Mouse (Mus musculus) layer of hippocampus, adult 2 months (tissue): Measurements from ENCODE around the gene Zfp148. TPM values are rescaled to one million over a fixed set of nuclear protein-coding genes. Genes with fewer than 3 reads are reported as not detected.

ENCODE experiments used
- DNase-seq, 2 experiments: peaks; one replicate each; pipeline ENCODE4 v3.0.0; 2022; ENCODE audit warnings: low spot score in 2 of 2
- H3K27ac ChIP-seq: fragments of 200-600 bp; 2 replicates; pipeline ENCODE4 v1.8.1; 2022
- H3K4me3 ChIP-seq: fragments of 200-600 bp; 2 replicates; pipeline ENCODE4 v1.8.1; 2022; ENCODE audit warnings: mild to moderate bottlenecking
- CTCF ChIP-seq: fragments of 200-600 bp; conservative IDR thresholded peaks from 2 replicates; pipeline ENCODE4 v1.8.1; 2022; ENCODE audit warnings: antibody characterized with exemption, mild to moderate bottlenecking, moderate library complexity
- long read RNA-seq, 2 experiments: library from polyadenylated mRNA; stranded (forward); transcript quantifications; one replicate each; pipeline ENCODE4 v2.0.0; 2021; ENCODE audit warnings: borderline mapping rate in 2 of 2
- total RNA-seq, 2 experiments: library from RNA; stranded (reverse); gene quantifications; 2 replicates each; pipeline ENCODE4 v1.2.3; 2021

The Zfp148 gene
- 100 to 1,000 TPM; 161 to 166 TPM for total RNA-seq
- long read RNA-seq, experiment 1, full-length matches to known transcripts, result 28 of 48 reads
- long read RNA-seq, experiment 1, partial matches to known transcripts, result 2 of 48 reads
- long read RNA-seq, experiment 1, other reads (novel, unspliced or antisense), result 18 of 48 reads
- long read RNA-seq, experiment 2, full-length matches to known transcripts, result 43 of 64 reads
- long read RNA-seq, experiment 2, partial matches to known transcripts, result 2 of 64 reads
- long read RNA-seq, experiment 2, other reads (novel, unspliced or antisense), result 19 of 64 reads

DNA sequence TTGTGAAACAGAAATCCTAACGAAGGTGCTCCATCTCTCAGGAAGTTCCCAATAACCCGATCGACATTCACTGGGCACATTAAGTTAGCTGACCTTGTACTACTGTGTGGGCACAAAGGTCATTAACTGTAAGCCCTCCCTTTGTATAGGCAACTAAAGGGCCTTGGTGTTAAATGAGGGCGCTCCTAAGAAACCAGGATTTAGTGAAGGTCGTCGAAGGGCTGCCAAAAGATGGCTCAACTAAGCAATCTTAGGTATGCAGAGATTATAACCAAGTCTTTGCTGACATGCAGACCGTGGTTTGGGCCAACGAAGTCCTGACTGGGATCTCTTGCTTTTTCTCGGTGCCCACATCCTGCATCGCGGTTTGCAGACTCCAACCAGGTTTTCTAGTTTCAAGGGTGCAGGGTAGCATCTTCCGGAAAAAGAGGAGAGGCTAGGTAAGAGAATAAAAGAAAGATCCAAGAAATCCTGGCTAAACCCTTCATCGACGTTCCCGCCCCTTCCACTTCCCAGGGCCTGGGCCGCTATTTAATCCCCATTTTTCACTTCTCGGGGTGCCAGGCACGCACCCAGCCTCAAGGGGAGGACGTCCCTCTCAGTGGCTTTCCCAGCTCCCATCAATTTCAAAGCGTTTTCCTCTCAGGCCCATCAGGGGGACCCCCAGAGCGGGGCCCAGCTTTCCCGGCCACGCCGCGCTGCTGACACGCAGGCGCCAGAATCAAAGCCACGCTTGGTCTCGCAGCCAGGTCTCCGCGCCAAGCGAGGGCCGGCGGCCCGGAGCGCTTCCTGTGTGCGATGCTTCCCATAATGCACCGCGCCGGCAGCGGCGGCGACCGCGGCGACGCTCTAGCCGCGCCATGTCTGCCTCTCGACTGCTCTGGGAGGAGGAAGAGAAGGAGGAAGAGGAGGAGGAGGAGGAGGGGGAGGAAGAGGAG lies at the start of gene Zfp148:
Zfp148 (plus strand) TSS at position 893 of the 938 bp plus-strand sequence.
- peak; percentile 70 for TF ChIP-seq CTCF
- DNase-seq, result peak; percentile 90 to 93

DNA sequence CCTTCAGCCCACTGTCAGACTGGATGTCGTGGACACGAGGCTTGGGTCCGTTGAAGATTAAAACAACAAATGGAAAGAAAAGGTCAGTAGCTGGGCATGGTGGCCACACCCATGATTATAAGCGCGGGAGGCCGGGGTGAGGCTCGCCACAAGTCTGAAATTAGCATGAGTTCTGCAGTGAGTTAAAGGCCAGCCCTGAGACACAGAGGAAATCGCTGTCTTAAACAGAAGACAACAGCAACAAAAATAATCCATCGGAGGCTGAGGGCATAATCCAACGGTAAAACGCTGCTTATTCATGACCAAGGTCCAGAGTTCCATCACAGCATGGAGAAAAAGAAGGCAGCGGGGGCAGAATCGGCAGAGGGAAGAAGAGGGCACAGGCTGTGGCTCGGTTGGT lies 47.6 kb upstream of the Zfp148 start:
- Histone ChIP-seq H3K4me3 (no peak overlapping the region), H3K27ac (no peak overlapping the region)
- no peak for DNase-seq
- no peak for TF ChIP-seq CTCF

More for the DNA sequence above, at the start of gene Zfp148:
- peak within 1 kb of the TSS; percentile 91 for H3K4me3 ChIP-seq
- H3K27ac ChIP-seq, result peak within 1 kb of the TSS; percentile 95

DNA sequence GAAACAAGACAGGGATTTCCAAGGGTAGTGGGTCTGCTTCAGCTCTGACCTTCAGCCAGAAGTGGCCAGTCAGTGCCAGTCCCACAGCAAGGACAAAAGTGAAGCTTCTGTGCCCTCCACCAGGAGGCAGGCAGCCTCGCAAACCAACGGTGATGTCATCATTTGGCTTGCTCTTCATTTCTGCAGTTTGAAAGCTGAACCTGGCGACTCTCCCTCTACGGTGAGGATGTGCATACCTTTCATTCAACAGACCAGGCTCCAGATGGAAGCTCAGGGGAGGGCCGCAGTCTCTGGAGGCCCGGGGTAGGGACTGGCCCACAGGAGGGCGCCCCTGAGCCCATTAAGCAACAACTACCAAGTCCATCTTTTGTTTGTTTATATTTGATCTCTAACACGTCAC lies 43.5 kb upstream of the Zfp148 start:
- Histone ChIP-seq H3K4me3 (peak overlapping the region; percentile 20), H3K27ac (no peak overlapping the region)
- TF ChIP-seq CTCF, result peak; percentile 88
- DNase-seq, result peak; percentile 49 to 70

DNA sequence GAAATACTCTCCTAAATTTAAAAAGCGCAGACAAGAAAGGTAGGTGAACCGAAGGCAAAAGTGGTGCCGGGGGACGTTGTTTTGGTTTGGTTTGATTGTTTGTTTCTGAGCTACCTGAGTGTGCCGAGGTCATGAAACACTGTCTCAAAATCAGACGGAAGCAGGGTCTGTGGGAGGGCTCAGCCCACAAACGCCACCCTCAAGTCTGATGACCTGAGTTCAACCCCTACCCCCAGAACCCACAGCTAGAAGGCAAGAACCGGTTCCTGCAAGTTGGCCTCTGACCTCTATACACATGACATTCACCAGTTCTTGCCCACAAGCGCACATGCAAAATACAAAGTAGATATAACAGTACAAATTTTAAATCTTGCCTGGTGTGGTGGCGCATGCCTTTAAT lies 43.0 kb upstream of the Zfp148 start:
- Histone ChIP-seq H3K27ac (no peak overlapping the region), H3K4me3 (peak overlapping the region; percentile 20)
- no peak for DNase-seq
- TF ChIP-seq CTCF, result no peak

DNA sequence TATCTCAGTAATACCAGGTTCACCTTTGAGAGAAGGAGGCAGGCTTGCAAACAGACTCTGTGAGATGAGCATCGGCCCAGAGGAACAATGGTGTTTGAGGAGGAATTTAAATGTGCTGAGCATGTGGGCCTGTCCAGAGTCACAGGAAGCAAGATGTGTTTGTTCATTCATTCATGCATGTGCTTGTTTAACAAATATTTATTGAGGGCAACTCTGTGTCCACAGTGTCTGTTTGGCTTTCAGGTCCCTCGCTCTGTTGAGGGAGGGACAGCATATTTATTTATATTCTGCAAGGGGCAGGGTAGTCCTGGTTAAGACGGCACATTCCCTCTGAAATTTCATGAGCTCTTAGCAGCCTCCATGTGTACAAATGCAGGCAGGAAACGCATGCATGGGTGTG lies 42.1 kb upstream of the Zfp148 start:
- Histone ChIP-seq H3K27ac (no peak overlapping the region), H3K4me3 (no peak overlapping the region)
- no peak for TF ChIP-seq CTCF
- DNase-seq, result no peak

DNA sequence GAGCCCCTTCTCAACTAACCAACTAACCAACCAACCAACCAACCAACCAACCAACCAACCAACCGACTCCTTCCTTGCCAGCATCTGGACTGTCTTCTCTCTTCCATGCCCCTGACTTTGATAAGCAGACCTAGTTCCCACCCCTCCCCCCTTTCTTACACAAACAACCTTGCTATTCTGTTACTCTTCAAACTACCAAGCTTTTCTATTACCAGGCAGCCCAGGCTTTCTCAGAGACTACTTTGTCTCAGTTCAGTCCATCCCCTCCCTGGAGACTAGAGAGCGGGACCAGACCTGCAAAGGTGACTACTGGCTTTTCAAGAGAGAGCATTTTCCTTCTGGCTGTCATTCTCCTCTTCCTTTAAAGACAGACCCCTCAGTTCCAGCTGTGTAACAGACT lies 41.2 kb upstream of the Zfp148 start:
- no peak overlapping the region for H3K4me3 ChIP-seq
- TF ChIP-seq CTCF, result no peak

DNA sequence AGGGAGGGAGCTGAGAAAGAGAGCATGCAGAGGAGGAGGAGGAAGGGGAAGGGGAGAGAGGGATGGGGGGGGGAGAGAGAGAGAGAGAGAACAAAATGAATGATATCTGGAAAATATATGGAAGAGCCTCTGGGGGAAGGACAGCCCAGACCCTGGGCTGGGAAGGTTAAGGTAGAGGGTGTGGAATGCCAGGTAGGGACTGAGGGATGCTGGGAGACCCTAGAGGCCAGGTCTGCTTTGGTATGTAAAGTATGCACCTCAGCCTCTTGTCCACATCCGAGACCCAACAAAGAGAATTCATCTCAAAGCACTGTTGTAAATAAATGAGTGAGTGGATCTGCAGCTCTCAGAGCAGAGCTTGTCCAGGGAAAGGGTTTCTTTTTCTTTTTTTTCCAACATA lies 38.3 kb upstream of the Zfp148 start:
- Histone ChIP-seq H3K27ac (no peak overlapping the region), H3K4me3 (no peak overlapping the region)
- no peak for TF ChIP-seq CTCF
- DNase-seq, result no peak

More for the DNA sequence above, 41.2 kb upstream of the Zfp148 start:
- H3K27ac ChIP-seq, result no peak overlapping the region
- no peak for DNase-seq

DNA sequence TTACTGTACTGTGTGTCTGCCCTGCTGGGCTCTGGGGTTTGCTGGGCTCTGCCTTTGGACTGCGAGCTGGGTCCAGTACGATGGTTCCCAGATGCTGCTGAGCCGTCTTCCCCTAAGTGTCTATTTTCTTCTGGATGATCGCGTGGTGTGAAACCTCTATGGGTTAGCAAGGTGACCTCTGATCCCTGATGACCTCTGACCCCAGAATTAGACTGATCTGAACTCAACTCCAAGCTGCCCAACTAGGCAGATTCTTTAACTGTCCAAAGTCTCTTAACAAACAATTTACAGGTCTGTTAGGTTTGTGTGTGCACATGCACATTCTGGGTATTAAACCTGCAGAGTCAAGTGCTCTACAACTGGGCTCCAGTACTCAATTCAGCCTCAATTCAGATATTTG lies 37.5 kb upstream of the Zfp148 start:
- no peak overlapping the region for H3K4me3 ChIP-seq
- TF ChIP-seq CTCF, result no peak
- H3K27ac ChIP-seq, result no peak overlapping the region
- no peak for DNase-seq

DNA sequence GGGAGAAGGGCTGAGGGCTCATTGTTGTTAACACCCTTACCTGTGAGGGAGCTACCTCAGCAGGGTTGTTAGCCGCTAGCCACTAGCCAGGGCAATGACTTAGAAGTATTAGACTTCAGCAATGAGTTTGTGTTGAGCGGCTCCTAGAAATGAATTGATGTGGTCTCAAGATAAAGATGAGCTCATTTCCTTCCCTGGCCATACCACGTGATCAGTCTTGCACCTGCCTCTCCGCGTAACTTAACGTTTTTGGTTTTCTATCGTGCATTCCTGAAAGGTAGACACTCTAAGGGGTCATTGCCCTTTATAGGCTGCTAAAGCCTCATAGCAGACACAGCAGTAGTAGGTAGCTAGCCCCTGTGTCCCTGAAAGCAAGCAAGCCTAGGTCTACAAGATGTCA lies 37.0 kb upstream of the Zfp148 start:
- H3K4me3 ChIP-seq, result no peak overlapping the region
- TF ChIP-seq CTCF, result no peak
- H3K27ac ChIP-seq, result no peak overlapping the region; the same call in 1 of the 2 replicates
- DNase-seq, result no peak

DNA sequence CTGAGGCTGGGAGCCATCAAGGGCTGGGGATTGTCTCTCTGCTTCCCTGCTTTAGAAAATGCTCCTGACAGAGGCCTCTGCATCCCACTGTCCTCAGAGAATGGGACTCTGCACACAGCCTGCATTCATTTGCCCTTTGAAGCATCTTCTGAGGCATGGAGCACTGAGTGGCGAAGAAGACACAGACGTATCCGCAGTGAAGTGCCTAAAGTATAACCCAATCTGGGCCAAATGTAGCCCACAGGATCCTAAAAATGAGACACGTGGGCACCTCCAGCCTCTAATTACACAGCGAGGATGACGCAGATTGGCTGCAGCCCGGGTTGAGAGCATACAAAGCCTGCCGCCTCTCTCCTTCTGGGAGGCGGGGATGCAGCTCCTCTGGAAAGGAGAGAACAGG lies 36.3 kb upstream of the Zfp148 start:
- DNase-seq, result peak; percentile 50 to 55
- Histone ChIP-seq H3K4me3 (peak overlapping the region; percentile 11; the same call in 1 of the 2 replicates), H3K27ac (peak overlapping the region; percentile 80)
- no peak for TF ChIP-seq CTCF

DNA sequence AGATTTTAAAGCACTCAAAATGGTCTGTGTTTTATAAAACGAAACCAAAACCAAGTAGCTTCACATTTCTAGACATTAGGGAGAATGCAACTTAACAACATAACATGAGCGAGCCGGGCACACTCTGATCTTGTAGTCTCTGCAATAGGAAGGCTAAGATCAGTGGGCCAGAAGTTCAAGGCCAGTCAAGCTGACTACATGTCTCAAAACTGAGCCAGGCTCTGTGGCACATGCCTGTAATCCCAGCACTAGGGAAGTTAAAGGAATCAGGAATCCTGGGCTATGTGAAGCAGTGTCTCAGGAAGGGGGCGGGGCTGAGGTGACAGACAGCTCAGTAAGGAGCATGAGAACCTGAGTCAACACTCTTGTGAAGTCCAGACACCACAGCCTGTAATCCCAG lies 35.8 kb upstream of the Zfp148 start:
- DNase-seq, result no peak
- no peak overlapping the region; the same call in 1 of the 2 replicates for H3K4me3 ChIP-seq
- TF ChIP-seq CTCF, result no peak
- H3K27ac ChIP-seq, result peak overlapping the region; percentile 80

DNA sequence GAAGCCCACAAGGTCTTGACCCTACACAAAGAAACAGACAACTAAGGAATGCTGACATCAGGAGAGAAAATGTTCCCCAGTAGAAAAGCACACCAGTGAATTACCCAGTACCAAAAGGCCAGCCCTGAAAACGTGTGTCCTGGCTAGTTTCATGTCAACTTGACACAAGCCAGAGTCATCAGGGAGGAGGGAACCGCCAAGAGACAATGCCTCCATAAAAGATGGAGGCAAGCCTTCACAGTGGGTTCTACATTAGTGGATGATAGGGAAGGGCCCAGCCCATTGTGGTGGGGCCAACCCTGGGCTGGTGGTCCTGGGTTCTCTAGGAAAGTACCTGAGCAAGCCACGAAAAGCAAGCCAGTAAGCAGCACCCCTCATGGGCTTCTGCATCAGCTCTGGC lies 34.3 kb upstream of the Zfp148 start:
- DNase-seq, result no peak
- H3K4me3 ChIP-seq, result no peak overlapping the region
- H3K27ac ChIP-seq, result no peak overlapping the region
- TF ChIP-seq CTCF, result no peak

DNA sequence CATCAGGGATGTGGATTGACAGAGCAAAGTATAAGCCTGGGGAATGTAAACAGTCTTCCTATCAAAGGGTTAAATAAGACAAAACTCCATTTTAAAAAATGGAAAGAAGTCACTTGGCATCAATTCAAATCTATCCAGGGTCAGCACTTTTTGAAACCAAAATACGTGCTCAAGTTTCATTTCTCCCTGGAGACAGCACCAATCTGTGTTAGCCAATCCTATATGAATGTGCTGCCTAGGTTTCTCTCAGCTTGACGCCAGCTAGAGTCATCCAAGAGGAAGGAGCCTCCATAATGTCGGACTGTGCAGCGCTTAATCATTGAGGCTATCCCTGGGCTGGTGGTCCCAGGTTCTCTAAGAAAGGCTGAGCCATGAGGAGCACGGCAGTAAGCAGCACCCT lies 33.5 kb upstream of the Zfp148 start:
- DNase-seq, result no peak
- TF ChIP-seq CTCF, result no peak
- no peak overlapping the region for H3K27ac ChIP-seq
- H3K4me3 ChIP-seq, result no peak overlapping the region

DNA sequence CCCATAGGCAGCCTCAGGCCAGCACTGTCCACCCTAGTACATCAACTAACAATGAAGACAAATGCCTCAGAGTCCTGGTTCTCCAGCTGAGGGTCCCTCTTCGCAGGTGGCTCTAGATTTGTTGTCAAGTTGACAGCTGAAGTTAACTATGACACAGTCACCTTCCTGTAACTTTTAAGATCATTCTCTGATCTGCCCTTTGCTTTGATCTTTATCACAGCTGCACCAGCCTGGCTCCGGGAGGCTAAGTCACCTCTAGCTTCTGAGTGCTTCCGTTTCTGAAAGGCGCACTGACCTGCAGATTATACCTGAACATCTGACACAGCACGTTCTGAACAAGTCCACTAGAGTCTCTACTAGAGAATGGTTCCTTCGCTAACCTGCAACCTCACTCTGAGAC lies 22.8 kb upstream of the Zfp148 start:
- H3K27ac ChIP-seq, result no peak overlapping the region
- H3K4me3 ChIP-seq, result no peak overlapping the region
- TF ChIP-seq CTCF, result no peak
- no peak for DNase-seq
